Mouse (Mus musculus) limb, embryonic 15.5 days (tissue): ENCODE results near the gene Scfd2. TPM values are rescaled to one million over a fixed set of nuclear protein-coding genes. Genes with fewer than 3 reads are reported as not detected.

Source experiments
- ATAC-seq: fragments of 200-750 bp; cut with Nextera tagmentation; 2 replicates; pipeline ENCODE4 v1.8.0; 2017; ENCODE audit warnings: low read depth, moderate TSS enrichment; ENCODE audit not compliant: insufficient number of reproducible peaks, low FRiP score, low TSS enrichment
- H3K27ac ChIP-seq: fragments of 300-500 bp; sonication (generic); 2 replicates; pipeline ENCODE4 v1.5.1; 2015; ENCODE audit warnings: moderate library complexity, mild to moderate bottlenecking, inconsistent platforms
- H3K27me3 ChIP-seq: fragments of 300-500 bp; sonication (generic); 2 replicates; pipeline ENCODE4 v1.6.1; 2015; ENCODE audit warnings: inconsistent platforms
- H3K36me3 ChIP-seq: fragments of 300-500 bp; sonication (generic); 2 replicates; pipeline ENCODE4 v1.6.1; 2015; ENCODE audit warnings: inconsistent platforms
- H3K4me1 ChIP-seq: fragments of 300-500 bp; sonication (generic); 2 replicates; pipeline ENCODE4 v1.6.1; 2015; ENCODE audit warnings: inconsistent platforms
- H3K4me2 ChIP-seq: fragments of 300-500 bp; sonication (generic); 2 replicates; pipeline ENCODE4 v1.6.1; 2015; ENCODE audit warnings: mild to moderate bottlenecking, inconsistent platforms
- H3K4me3 ChIP-seq: fragments of 300-500 bp; sonication (generic); 2 replicates; pipeline ENCODE4 v1.5.1; 2015; ENCODE audit warnings: mild to moderate bottlenecking, inconsistent platforms
- H3K9ac ChIP-seq: fragments of 300-500 bp; sonication (generic); 2 replicates; pipeline ENCODE4 v1.6.1; 2015; ENCODE audit warnings: inconsistent platforms
- H3K9me3 ChIP-seq: fragments of 300-500 bp; sonication (generic); 2 replicates; pipeline ENCODE4 v1.6.1; 2016; ENCODE audit warnings: inconsistent platforms
- WGBS: fragments of 180-500 bp; shearing (Covaris S2); methylation state at CpG from one replicate; pipeline ENCODE4 v1.1.7; 2015; 5-methylcytosine and 5-hydroxymethylcytosine counted together
- polyA plus RNA-seq: library from polyadenylated mRNA; unstranded; fragments of >200 nt; fragmentation: Nextera tagmentation; extraction: Ambion mirVana; gene quantifications from 2 replicates; pipeline ENCODE4 v1.2.1, GENCODE M21; 2015

The Scfd2 gene
- polyA plus RNA-seq, 1 experiment from 2014 or later, result 21.2 TPM

DNA sequence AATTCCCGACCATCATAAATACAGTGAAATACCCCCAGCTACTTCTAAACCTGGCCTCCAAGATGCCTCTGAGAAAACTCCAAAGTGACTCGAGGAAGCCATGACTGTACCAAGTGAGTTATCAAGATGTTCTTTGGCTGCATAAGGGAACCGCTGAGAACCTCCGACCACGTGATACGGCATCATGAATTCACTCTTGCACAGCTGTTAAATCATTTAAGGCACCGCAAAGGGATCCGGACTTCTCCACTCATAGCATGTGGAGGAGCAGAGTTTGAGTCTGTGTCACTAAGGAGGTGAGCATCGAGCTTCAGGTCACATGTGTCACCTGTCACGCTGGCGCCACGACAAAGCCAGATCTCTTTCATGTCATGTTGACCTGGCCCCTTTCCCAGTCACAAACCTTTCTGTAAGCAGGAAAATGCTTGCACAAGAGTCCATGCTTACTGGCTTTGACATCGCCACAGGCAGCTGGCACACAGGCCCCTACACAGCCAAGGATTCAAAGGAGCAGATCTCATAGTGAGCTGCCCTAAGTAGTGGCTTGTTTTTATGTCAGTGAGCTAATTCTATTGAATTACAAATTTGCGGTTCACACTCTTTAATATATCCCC is 287.0 kb downstream of the Scfd2 start:
- Histone ChIP-seq H3K4me2 (no peak overlapping the region), H3K27ac (no peak overlapping the region; the same call in 1 of the 2 replicates), H3K9me3 (no peaks in the 10 kb centered on the region), H3K36me3 (no peaks in the 10 kb centered on the region), H3K9ac (no peak overlapping the region), H3K27me3 (no peaks in the 10 kb centered on the region), H3K4me1 (peaks cover 21% of the 10 kb centered on the region; the same call in 1 of the 2 replicates), H3K4me3 (no peak overlapping the region)
- ATAC-seq, result no peak
- WGBS, result 85% methylated on average over 14 of the region's 14 CpGs

- no peaks in the 10 kb centered on the region for H3K27me3 ChIP-seq
- WGBS, result 67% methylated on average over 3 of the region's 3 CpGs
- no peak overlapping the region for H3K27ac ChIP-seq
These were observed 288.9 kb downstream of the Scfd2 start for GRCm38 (mm10) chr5:74242654-74243053.

DNA sequence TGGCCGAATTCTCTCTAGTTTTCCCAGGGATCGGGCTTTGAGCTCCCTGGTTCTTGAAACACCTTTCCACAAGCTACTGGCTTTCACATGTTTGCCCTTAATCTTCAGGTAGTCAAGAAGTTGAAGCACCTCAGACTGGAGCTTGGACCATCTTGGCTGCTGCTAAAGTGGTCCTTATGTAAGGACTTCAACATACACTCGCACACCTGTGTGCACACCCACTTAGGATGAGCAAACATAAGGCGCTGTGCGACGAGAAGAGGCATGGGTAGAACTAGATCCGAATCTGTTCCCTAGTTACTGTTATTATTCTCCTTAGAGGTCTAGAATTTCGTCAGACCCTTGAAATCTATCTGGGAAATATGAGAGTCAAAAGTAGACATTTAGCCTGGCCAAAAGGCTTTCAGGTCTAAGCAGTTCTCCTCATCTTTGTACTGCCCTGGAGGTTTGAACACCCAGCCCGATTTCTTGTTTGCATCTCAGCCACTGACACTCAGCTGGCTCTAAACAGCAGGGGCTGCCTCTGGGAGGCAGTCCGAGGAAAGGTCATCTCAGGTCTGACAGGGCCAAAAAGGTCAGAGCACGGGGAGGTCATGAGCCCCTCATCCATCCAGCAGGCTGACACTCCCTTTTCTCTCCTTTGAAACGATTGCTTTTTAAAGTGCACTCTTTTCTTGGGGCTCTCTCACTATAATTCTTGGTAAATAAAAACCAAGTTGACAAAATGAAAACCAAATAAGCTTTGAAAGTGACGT is 290.5 kb downstream of the Scfd2 start:
- Histone ChIP-seq H3K27ac (no peak overlapping the region), H3K36me3 (no peaks in the 10 kb centered on the region), H3K4me3 (no peak overlapping the region), H3K27me3 (no peaks in the 10 kb centered on the region), H3K4me1 (peaks cover 13% of the 10 kb centered on the region; the same call in 1 of the 2 replicates), H3K9me3 (no peaks in the 10 kb centered on the region), H3K4me2 (no peak overlapping the region), H3K9ac (no peak overlapping the region)
- ATAC-seq, result no peak
- WGBS, result 62% methylated on average over 13 of the region's 13 CpGs

More at GRCm38 (mm10) chr5:74242654-74243053, 288.9 kb downstream of the Scfd2 start:
- no peak overlapping the region for H3K4me2 ChIP-seq
- ATAC-seq, result no peak
- peaks cover 19% of the 10 kb centered on the region; the same call in 1 of the 2 replicates for H3K4me1 ChIP-seq
- H3K9me3 ChIP-seq, result no peaks in the 10 kb centered on the region
- H3K36me3 ChIP-seq, result no peaks in the 10 kb centered on the region
- H3K9ac ChIP-seq, result no peak overlapping the region
- H3K4me3 ChIP-seq, result no peak overlapping the region

GRCm38 (mm10) chr5:74240298-74240697 is 291.3 kb downstream of the Scfd2 start:
- Histone ChIP-seq H3K4me3 (no peak overlapping the region), H3K4me1 (peaks cover 13% of the 10 kb centered on the region; the same call in 1 of the 2 replicates), H3K9me3 (no peaks in the 10 kb centered on the region), H3K4me2 (no peak overlapping the region), H3K36me3 (no peaks in the 10 kb centered on the region), H3K9ac (no peak overlapping the region), H3K27ac (no peak overlapping the region), H3K27me3 (no peaks in the 10 kb centered on the region)
- no peak for ATAC-seq
- WGBS, result 79% methylated on average over 8 of the region's 8 CpGs

- H3K4me1 ChIP-seq, result 0 out of 2 replicates have a peak, but pooled peaks cover 7% of the 10 kb centered on the region
- no peaks in the 10 kb centered on the region for H3K9me3 ChIP-seq
- H3K4me3 ChIP-seq, result no peak overlapping the region
- no peaks in the 10 kb centered on the region for H3K36me3 ChIP-seq
- no peak overlapping the region for H3K27ac ChIP-seq
- ATAC-seq, result no peak
- no peak overlapping the region for H3K4me2 ChIP-seq
- WGBS, result 77% methylated on average over 1 of the region's 1 CpGs
- H3K9ac ChIP-seq, result no peak overlapping the region
- no peaks in the 10 kb centered on the region for H3K27me3 ChIP-seq
These were observed 292.2 kb downstream of the Scfd2 start for GRCm38 (mm10) chr5:74239369-74239768.

GRCm38 (mm10) chr5:74233808-74234207 is 297.8 kb downstream of the Scfd2 start:
- Histone ChIP-seq H3K27me3 (no peaks in the 10 kb centered on the region), H3K4me2 (no peak overlapping the region), H3K4me3 (no peak overlapping the region), H3K9ac (no peak overlapping the region), H3K27ac (no peak overlapping the region), H3K36me3 (no peaks in the 10 kb centered on the region), H3K9me3 (no peaks in the 10 kb centered on the region), H3K4me1 (peaks cover 3% of the 10 kb centered on the region; the same call in 1 of the 2 replicates)
- ATAC-seq, result no peak
- WGBS, result 85% methylated on average over 7 of the region's 7 CpGs

GRCm38 (mm10) chr5:74230525-74230924 is 301.0 kb downstream of the Scfd2 start:
- H3K27ac ChIP-seq, result no peak overlapping the region
- H3K9ac ChIP-seq, result no peak overlapping the region
- H3K4me2 ChIP-seq, result no peak overlapping the region
- H3K36me3 ChIP-seq, result no peaks in the 10 kb centered on the region
- H3K4me1 ChIP-seq, result peaks cover 3% of the 10 kb centered on the region; the same call in 1 of the 2 replicates
- 73% methylated on average over 2 of the region's 2 CpGs for WGBS
- ATAC-seq, result no peak
- no peaks in the 10 kb centered on the region for H3K9me3 ChIP-seq
- no peaks in the 10 kb centered on the region for H3K27me3 ChIP-seq
- no peak overlapping the region for H3K4me3 ChIP-seq

GRCm38 (mm10) chr5:74229775-74230413 is 301.7 kb downstream of the Scfd2 start:
- Histone ChIP-seq H3K9me3 (no peaks in the 10 kb centered on the region), H3K4me1 (peaks cover 3% of the 10 kb centered on the region; the same call in 1 of the 2 replicates), H3K27ac (no peak overlapping the region), H3K4me3 (no peak overlapping the region), H3K4me2 (no peak overlapping the region), H3K27me3 (no peaks in the 10 kb centered on the region), H3K9ac (no peak overlapping the region), H3K36me3 (no peaks in the 10 kb centered on the region)
- no peak for ATAC-seq
- WGBS, result 62% methylated on average over 11 of the region's 11 CpGs

DNA sequence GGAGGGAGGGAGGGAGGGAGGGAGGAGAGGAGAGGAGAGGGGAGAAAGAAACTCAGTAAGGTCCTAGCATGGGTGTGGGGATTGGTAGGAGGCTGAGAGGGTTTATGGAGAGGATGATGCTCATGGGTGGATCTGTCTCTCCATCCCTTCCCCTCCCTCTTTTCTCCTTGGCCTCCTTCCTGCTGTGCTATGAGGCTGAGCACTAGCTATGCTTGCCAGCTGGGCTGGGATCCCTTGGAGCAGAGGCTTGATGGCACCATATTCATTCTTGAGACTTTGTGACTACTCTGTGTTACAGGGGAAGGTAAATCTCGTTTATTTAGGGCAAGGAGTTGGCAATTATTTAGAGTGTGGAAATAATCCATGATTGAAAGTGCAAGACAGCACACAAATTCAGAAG is 302.6 kb downstream of the Scfd2 start:
- Histone ChIP-seq H3K4me3 (no peak overlapping the region), H3K4me1 (peaks cover 3% of the 10 kb centered on the region; the same call in 1 of the 2 replicates), H3K27me3 (no peaks in the 10 kb centered on the region), H3K9me3 (no peaks in the 10 kb centered on the region), H3K36me3 (no peaks in the 10 kb centered on the region), H3K27ac (no peak overlapping the region), H3K4me2 (no peak overlapping the region), H3K9ac (no peak overlapping the region)
- ATAC-seq, result no peak
- 60% methylated on average over 1 of the region's 1 CpGs for WGBS

- Histone ChIP-seq H3K9ac (no peak overlapping the region), H3K36me3 (no peaks in the 10 kb centered on the region), H3K4me3 (no peak overlapping the region), H3K27ac (no peak overlapping the region), H3K9me3 (no peaks in the 10 kb centered on the region), H3K4me1 (peaks cover 3% of the 10 kb centered on the region; the same call in 1 of the 2 replicates), H3K4me2 (no peak overlapping the region), H3K27me3 (no peaks in the 10 kb centered on the region)
- ATAC-seq, result no peak
- WGBS, result 95% methylated on average over 6 of the region's 6 CpGs
These were observed 304.2 kb downstream of the Scfd2 start for GRCm38 (mm10) chr5:74227352-74227751.

- no peak overlapping the region for H3K4me2 ChIP-seq
- peaks cover 3% of the 10 kb centered on the region; the same call in 1 of the 2 replicates for H3K4me1 ChIP-seq
- no peaks in the 10 kb centered on the region for H3K27me3 ChIP-seq
- H3K4me3 ChIP-seq, result no peak overlapping the region
- no peak for ATAC-seq
- H3K9ac ChIP-seq, result no peak overlapping the region
- H3K36me3 ChIP-seq, result no peaks in the 10 kb centered on the region
- no peak overlapping the region for H3K27ac ChIP-seq
- no peaks in the 10 kb centered on the region for H3K9me3 ChIP-seq
- WGBS, result 86% methylated on average over 5 of the region's 5 CpGs
These were observed 305.4 kb downstream of the Scfd2 start for GRCm38 (mm10) chr5:74226183-74226582.

- no peak overlapping the region for H3K4me3 ChIP-seq
- H3K4me2 ChIP-seq, result no peak overlapping the region
- H3K9me3 ChIP-seq, result no peaks in the 10 kb centered on the region
- WGBS, result 62% methylated on average over 6 of the region's 6 CpGs
- no peak overlapping the region for H3K27ac ChIP-seq
- H3K36me3 ChIP-seq, result no peaks in the 10 kb centered on the region
- no peak overlapping the region for H3K9ac ChIP-seq
- no peak for ATAC-seq
- H3K4me1 ChIP-seq, result no peaks in the 10 kb centered on the region
- H3K27me3 ChIP-seq, result no peaks in the 10 kb centered on the region
These were observed 307.1 kb downstream of the Scfd2 start for GRCm38 (mm10) chr5:74224480-74224879.
